Mouse (Mus musculus) cerebellum, adult (tissue): ENCODE measurements around the gene Mapk7.

Source experiments
- ATAC-seq: cut with Nextera tagmentation; 2 replicates; pipeline ENCODE4 v1.9.2; 2017; ENCODE audit warnings: mild to moderate bottlenecking, moderate library complexity, mixed read lengths; ENCODE audit not compliant: insufficient number of reproducible peaks, low FRiP score, low TSS enrichment

Mapk7 gene

DNA sequence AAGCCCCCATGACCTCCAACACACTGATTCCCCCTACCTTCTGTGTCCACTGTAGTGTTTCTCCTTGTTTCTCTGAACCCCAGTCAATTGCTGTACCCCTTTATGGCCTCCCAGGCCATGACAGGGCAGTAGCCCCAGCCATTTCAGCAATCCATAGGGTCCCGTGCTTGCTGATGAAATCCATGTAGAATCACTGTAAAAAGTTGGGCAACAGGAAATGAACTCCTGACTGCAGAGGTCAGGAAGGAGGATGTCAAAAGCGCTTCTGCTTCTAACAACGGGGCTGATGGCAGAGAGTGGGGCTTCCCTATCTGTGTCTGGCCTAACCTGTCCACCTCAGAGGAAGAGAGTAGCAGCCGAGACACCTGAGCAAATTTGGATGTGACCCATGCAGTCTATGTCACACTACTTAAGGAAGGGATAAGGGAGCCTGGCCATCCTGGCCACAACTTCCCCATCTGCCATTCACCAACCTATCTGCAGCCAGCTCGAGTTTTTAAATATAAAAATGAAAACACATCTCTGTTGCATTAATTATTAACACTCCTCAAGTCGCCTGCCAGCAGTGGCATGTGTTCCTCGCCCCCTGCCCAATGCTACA is 24.8 kb downstream of the Mapk7 start:
- ATAC-seq, result no peak

DNA sequence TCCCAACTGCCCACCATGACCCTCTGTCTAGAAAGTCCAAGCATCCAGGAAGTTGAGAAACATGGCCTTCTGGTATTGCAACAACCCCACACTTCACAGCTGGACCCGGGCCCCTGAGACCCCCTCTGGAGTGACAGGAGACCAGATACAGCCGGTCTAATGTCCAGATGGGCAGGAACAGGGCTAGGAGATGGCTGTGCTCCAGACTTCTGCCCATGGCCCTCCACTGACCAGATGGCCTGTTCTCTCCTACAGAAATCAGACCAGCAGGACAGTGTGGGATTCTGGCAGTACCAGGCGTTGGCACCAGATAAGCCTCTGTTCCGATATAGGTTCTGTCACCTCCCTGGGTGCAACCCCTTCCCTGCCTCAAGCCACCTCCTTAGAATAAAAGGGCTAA is 25.7 kb downstream of the Mapk7 start:
- peak; percentile 92 for ATAC-seq

DNA sequence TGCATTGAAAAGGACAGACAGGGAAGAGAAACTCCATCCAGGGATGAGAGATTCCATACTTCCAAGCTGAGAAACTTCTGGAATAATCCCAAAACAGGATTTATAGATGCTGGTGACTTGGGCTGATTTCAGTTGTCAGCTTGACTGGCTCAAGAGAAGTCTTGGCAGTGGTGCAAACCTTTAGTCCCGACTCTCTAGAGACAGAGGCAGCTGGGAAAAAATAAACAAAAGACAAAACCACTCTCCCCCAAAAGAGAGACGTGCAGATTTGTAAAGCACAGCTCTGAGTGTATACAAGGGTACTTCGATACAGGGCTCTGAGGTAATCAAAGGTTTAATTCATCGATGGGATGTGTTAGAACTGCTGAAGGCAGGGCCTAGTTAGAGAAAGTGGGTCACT is 28.8 kb downstream of the Mapk7 start:
- ATAC-seq, result no peak

DNA sequence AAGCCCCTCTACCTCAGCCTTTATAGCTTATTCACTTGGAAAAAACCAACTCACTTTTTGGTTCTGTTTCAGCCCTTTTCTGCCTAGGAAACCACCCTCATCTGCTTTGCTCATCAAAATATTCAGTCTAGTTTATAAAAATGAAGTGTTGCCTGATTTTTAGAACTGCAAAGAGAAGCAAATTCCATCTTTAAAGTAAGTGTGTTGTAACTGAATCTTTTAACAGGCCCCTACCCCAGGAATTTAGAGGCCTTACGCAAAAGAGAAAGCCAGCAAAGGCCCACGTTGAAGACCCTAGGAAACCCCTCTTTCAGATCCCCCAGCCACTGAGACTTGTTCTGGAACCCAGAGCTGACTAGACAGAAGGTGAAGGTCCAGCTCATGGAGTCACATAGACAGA is 30.1 kb downstream of the Mapk7 start:
- ATAC-seq, result no peak

DNA sequence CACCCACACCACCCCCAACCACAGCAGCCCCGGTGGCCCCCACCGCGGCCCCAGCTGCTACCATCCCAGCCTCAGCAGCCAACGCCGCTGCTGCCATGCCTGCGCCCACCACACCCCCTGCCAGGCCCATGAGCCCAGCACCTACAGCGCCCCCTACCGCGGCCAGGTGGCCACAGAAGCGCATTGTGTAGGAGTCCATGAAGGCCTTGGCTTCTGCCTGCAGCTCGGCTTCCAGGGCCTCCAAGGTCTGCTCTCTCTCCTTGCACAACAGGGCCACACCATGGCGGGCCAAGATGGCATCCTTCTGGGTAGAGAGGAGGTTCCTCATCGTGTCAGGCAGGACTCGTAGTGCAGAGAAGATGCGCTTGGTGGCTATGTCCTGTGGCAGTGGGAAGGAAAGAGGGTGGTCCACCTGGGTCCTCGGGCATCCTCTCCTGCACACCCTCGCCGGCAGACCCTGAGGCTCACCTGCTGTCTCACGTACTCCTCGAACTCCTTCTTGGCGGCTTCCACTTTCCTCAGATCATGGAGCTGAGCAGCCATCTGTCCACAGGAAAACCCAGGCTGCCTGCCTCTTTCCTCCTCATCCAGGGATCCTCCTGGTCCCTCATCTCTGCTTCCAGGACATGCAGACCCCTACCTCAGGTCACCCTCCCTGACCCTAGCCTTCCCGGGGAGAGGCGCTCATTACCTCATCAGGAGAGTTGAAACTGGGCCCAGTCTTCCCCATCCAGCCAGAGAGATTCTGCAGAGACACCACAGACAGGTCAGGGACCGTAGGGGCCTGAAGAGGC is 44.5 kb downstream of the Mapk7 start:
- no peak for ATAC-seq

DNA sequence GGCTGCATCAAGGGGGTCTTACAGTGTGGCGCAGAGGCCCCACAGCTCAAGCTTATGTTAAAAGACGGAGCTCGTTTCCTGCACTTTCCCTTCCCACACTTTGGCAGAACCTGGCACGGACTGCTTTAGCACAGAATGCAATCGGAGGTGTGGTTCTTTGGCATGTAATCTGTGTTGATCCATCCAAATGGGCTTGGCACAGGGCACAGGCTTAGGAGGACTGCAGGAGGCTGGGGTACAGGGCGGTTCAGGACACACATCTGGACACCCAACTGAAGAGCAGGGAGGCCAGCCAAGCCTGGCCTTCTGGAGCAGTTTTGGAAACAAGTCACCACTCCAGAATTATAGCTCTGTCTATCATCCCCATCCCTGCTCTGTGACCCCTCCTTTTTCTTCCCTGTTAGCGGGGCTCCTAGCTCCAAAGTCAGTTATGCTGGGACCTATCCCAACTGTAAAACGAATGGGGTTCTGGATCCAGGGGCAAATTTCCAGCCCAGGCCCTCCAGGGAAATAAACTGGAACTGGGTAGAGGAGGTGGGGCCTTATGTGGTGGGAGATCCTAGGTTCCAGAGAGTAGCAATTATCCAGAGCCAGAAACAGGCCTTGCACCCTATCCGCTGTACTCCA is 45.5 kb downstream of the Mapk7 start:
- ATAC-seq, result peak; percentile 46; the same call in 1 of the 2 replicates

DNA sequence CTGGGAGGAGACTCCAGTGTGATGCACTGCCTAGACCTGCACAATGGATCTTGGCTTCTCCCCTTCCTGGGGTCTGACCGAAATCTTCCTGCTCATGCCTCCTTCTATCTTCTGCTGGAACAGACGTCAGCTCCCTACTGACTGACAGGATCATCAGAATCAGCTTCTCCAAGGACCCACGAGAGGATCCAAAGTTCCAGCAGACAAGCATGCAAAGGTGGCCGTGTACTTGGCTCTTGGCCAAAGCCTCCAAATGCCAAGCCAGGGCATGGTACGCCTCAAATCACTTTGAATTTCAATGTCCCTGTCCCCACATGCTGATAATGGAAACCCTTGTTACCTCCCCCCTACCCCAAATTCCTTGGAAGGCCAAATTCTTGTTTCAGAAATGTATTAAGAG is 46.2 kb downstream of the Mapk7 start:
- no peak for ATAC-seq

DNA sequence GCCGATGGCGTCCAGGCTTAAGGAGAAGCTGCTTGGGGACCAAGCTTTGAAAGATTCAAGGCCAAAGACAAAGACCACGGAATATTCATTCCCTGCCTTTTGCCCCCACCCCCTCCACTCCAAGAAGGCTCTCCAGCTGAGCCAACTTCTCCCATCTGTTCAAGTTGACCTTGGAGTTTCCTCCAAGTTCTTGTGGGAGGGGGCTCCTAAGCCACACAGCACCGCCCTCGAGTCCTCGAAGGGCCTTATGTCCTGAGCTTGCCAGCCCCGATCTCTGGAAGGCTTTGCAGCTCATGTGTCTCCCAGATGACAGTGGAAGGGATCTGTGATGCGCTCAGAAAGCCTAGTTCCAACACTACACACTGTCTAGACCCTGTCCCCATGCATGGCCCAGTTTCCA is 46.9 kb downstream of the Mapk7 start:
- ATAC-seq, result no peak

DNA sequence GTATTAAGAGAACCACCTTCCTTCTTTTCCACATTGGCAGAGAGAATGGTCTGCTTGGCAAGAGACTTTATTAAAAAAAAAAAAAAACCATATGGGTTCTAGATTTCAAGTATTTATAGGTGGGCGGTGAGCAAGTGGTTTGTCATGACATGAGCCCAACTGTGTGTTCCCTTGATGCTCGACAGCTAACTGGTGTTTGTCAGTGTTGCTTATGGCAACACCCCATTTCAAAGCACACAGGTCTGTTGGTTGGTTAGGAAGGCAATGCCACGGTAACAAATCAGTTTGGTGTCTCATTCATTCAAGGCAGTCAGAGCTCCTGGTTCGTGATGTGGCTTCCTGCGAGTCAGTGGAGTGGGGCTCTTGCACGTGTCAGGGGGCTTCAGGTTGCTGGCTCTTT is 50.4 kb downstream of the Mapk7 start:
- no peak for ATAC-seq

DNA sequence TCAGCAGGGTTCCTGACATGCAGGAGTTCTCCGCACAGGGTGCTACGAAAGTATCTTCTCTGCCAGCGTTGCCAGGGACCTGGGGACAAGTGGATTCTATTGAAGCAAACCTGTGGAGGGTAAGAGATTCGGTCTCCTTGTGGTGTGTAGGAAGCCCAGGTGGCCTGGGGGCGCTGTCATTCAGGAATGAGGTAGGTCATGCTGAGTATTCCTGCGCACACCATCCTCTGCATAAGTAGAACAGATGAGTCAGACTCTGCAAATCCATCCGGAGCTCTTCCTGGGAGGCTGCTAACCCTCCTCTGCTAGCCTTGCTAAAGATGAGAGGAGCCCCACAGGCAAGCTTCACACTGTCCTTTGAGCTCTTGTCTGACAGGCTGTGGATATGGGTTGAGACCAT is 52.5 kb downstream of the Mapk7 start:
- no peak for ATAC-seq

DNA sequence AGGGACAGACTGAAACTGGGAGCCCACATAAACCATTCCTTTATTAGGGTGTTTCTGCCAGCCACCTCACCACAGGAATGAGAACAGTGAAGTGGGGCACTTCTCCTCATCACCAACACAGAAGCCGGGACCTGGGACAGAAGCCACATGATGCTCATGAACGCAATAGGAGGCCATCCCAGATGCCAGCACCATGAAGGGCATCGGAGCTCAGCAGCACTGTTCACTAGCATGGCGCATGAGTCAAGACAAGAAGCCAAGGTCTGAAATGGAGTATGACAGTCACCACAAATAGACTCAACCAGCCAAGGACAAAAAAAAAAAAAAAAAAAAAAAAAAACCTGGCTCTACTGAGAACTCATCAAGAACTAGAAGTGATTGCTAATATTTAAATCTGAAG is 53.8 kb downstream of the Mapk7 start:
- ATAC-seq, result no peak

DNA sequence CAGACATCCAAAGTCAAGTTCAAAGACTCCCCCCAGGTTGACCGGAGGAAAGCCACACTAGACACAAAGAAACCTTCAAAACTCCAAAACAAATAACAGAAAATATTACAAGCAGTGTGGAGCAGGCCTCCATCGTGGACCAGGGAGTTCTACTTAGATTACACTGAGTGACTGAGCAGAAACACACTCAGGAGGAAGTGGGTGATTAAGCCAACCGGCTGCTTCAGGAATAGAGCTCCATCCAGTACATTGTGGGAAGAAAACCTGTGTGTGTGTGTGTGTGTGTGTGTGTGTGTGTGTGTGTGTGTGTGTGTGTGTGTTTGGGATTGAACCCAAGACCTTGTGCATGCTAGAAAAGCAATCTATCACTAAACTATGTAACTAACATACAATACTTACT is 55.0 kb downstream of the Mapk7 start:
- no peak for ATAC-seq
